Mouse (Mus musculus): ENCODE measurements at regions not wholly inside any gene's neighbourhood (a gene's known extent, or its start where the extent isn't known, plus 50 kb on each side); places are given as distances from the start of the nearest gene placed in this dataset.

- no peak for DNase-seq (ENCODE audit: low spot score in 2 of 2)
Observed at GRCm38 (mm10) chr2:94590494-94590893, 152.6 kb upstream of the Api5 start.

- no peak for DNase-seq (ENCODE audit: low spot score in 2 of 2)
Observed at GRCm38 (mm10) chr2:94587255-94587654, 149.3 kb upstream of the Api5 start.

- DNase-seq (ENCODE audit: low spot score in 2 of 2) = peak in 1 of 2 experiments; percentile 3
Observed at GRCm38 (mm10) chr2:94571646-94572045, 133.7 kb upstream of the Api5 start.

GRCm38 (mm10) chr2:94541230-94541905, 103.4 kb upstream of the Api5 start:
- DNase-seq (ENCODE audit: low spot score in 2 of 2) = no peak

GRCm38 (mm10) chr2:94536631-94537030, 98.7 kb upstream of the Api5 start:
- DNase-seq (ENCODE audit: low spot score in 2 of 2) = no peak

- DNase-seq (ENCODE audit: low spot score in 2 of 2) = peak in 1 of 2 experiments; percentile 12
Observed at GRCm38 (mm10) chr2:94531175-94531574, 93.2 kb upstream of the Api5 start.

- DNase-seq (ENCODE audit: low spot score in 2 of 2) = no peak
Observed at GRCm38 (mm10) chr2:94524536-94524935, 86.6 kb upstream of the Api5 start.

GRCm38 (mm10) chr2:94516866-94517265, 78.9 kb upstream of the Api5 start:
- DNase-seq (ENCODE audit: low spot score in 2 of 2) = no peak

- peak; percentile 9 to 19 for DNase-seq (ENCODE audit: low spot score in 2 of 2)
Observed at GRCm38 (mm10) chr2:94512027-94512426, 74.1 kb upstream of the Api5 start.

- no peak for DNase-seq (ENCODE audit: low spot score in 2 of 2)
Observed at GRCm38 (mm10) chr2:94500649-94501048, 62.7 kb upstream of the Api5 start.

- no peak for DNase-seq (ENCODE audit: low spot score in 2 of 2)
Observed at GRCm38 (mm10) chr2:94498516-94498915, 60.6 kb upstream of the Api5 start.

Small RNA genes in the stretch of these regions (microRNA-seq; reads per million reads assigned to microRNA genes)
- 0 reads per million in 2 experiments for gene Gm44461
